Mouse (Mus musculus): ENCODE data around the gene Gm20219. TPM values are rescaled to one million over a fixed set of nuclear protein-coding genes. Genes with fewer than 3 reads are reported as not detected.

Gene Gm20219
- polyA plus RNA-seq, 1 experiment from 2014 or later = 1.2 TPM

DNA sequence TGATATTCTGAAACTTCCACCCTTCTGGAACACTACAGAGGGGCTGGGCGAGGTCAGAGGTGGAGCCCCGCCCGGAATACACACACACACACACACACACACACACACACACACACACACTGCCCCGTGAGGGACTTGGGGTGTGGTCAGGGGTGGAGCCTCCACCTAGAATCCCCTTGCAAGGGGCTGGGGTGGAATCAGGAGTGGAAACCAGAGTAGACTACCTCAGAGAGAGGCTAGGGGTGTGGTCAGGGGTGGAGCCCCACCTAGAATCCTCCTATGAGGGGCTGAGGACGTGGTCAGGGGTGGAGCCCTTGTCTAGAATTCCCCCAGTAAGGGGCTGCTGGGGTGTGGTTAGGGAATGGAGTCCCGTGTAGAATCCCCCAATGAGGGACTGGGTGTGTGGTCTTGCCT lies 13.6 kb downstream of the Gm20219 start:
- WGBS = 47% methylated on average over 6 of the region's 6 CpGs
- Histone ChIP-seq H3K36me3 (ENCODE audit: poor library complexity, severe bottlenecking) (no peaks in the 10 kb centered on the region), H3K27ac (0 out of 2 replicates have a peak overlapping the region, but pooled peaks have one; percentile 19), H3K4me2 (no peak overlapping the region), H3K4me3 (no peak overlapping the region), H3K4me1 (peaks cover 65% of the 10 kb centered on the region), H3K27me3 (no peaks in the 10 kb centered on the region), H3K9ac (no peak overlapping the region), H3K9me3 (replicated peaks) (no peaks in the 10 kb centered on the region)
- ATAC-seq = no peak

- peak overlapping the region; percentile 90 for H3K27ac ChIP-seq
- ATAC-seq = peak; percentile 42
- no peak overlapping the region for H3K9ac ChIP-seq
- H3K9me3 ChIP-seq (replicated peaks) = no peaks in the 10 kb centered on the region
- H3K4me3 ChIP-seq = no peak overlapping the region
- no peak overlapping the region for H3K4me2 ChIP-seq
- no peaks in the 10 kb centered on the region for H3K27me3 ChIP-seq
- H3K36me3 ChIP-seq (ENCODE audit: poor library complexity, severe bottlenecking) = no peaks in the 10 kb centered on the region
- peaks cover 57% of the 10 kb centered on the region for H3K4me1 ChIP-seq
- 8% methylated on average over 8 of the region's 8 CpGs for WGBS
Measured at GRCm38 (mm10) chr17:56537912-56538311, 16.3 kb downstream of the Gm20219 start.

DNA sequence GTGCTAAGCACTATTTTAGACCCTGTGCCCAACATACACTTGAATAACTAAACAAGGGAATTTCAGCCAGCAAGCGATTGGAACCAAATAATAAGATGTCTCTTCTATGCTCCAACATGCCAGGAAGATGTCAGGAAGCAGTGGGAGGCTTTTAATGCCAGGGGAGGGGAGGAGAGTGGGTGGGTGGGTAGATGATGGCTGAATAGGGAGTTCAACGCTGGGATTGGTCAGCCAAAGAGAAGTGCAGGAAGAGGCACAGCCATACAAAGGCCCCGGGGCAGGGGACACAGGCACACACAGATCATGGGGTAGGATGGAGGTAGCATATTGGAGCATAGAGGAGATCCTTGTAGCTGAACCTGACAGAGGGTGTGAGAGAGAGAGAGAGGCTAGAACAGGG lies 17.3 kb downstream of the Gm20219 start:
- peak; percentile 38 for ATAC-seq
- H3K27me3 ChIP-seq = no peaks in the 10 kb centered on the region
- no peak overlapping the region for H3K4me3 ChIP-seq
- WGBS = 36% methylated on average over 3 of the region's 3 CpGs
- H3K9ac ChIP-seq = no peak overlapping the region
- peak overlapping the region; percentile 90 for H3K27ac ChIP-seq
- H3K4me2 ChIP-seq = no peak overlapping the region
- peaks cover 49% of the 10 kb centered on the region for H3K4me1 ChIP-seq
- no peaks in the 10 kb centered on the region for H3K9me3 ChIP-seq (replicated peaks)
- H3K36me3 ChIP-seq (ENCODE audit: poor library complexity, severe bottlenecking) = no peaks in the 10 kb centered on the region

- peaks cover 49% of the 10 kb centered on the region for H3K4me1 ChIP-seq
- no peak overlapping the region for H3K4me3 ChIP-seq
- H3K4me2 ChIP-seq = no peak overlapping the region
- H3K9me3 ChIP-seq (replicated peaks) = no peaks in the 10 kb centered on the region
- ATAC-seq = peak; percentile 37
- H3K27me3 ChIP-seq = no peaks in the 10 kb centered on the region
- H3K9ac ChIP-seq = no peak overlapping the region
- H3K36me3 ChIP-seq (ENCODE audit: poor library complexity, severe bottlenecking) = no peaks in the 10 kb centered on the region
- 19% methylated on average over 14 of the region's 14 CpGs for WGBS
- peak overlapping the region; percentile 90 for H3K27ac ChIP-seq
Measured at GRCm38 (mm10) chr17:56536192-56536591, 18.0 kb downstream of the Gm20219 start.

GRCm38 (mm10) chr17:56524943-56525342 lies 29.2 kb downstream of the Gm20219 start:
- ATAC-seq = no peak
- WGBS = 85% methylated on average over 4 of the region's 4 CpGs
- H3K9ac ChIP-seq = no peak overlapping the region

GRCm38 (mm10) chr17:56522744-56523143 lies 31.4 kb downstream of the Gm20219 start:
- Histone ChIP-seq H3K27me3 (no peaks in the 10 kb centered on the region), H3K9ac (no peak overlapping the region), H3K36me3 (ENCODE audit: poor library complexity, severe bottlenecking) (no peaks in the 10 kb centered on the region), H3K4me1 (no peaks in the 10 kb centered on the region), H3K4me2 (no peak overlapping the region), H3K27ac (no peak overlapping the region), H3K9me3 (replicated peaks) (no peaks in the 10 kb centered on the region), H3K4me3 (no peak overlapping the region)
- ATAC-seq = no peak
- 67% methylated on average over 1 of the region's 1 CpGs for WGBS

More at GRCm38 (mm10) chr17:56524943-56525342, 29.2 kb downstream of the Gm20219 start:
- Histone ChIP-seq H3K4me1 (no peaks in the 10 kb centered on the region), H3K36me3 (ENCODE audit: poor library complexity, severe bottlenecking) (no peaks in the 10 kb centered on the region), H3K4me3 (no peak overlapping the region), H3K9me3 (replicated peaks) (no peaks in the 10 kb centered on the region), H3K27me3 (no peaks in the 10 kb centered on the region), H3K27ac (no peak overlapping the region), H3K4me2 (no peak overlapping the region)

DNA sequence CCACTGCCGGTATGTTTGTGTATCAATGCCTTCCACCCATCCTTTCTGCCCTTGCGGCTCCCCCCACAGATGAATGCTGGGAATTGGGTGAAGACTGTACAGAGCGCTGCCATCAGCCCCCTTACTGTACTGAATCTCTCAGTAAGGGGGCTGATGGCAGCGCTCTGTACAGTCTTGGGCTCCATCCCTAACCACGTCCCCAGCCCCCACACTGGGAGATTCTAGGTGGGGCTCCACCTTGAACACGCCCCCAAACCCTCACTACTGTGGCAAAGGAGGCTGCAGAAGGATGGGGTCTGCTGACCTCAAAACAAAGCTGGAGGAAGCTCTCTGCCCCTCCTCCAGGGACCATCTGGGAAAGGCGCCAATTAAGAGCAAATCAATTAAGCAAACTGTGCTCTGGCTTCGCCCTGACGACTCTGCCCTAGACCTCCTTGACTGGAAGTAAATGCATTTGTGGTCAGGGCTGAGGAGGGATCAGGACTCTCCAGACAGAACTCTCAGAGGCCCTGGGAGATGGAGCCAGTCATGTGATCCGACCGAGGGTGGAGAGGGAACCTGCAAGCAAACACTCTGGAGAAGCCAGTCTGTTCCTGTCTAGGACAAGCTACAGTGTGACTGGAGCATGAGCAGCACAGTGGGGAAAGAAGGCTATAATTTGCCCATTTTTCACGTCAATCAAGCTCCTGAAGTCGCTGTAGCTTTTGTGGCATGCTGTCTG lies 38.3 kb downstream of the Gm20219 start:
- Histone ChIP-seq H3K9ac (peak overlapping the region; percentile 54), H3K4me2 (peak overlapping the region; percentile 34), H3K27me3 (peaks cover 20% of the 10 kb centered on the region), H3K9me3 (replicated peaks) (peaks cover 3% of the 10 kb centered on the region; the same call in 1 of the 2 replicates), H3K4me3 (no peak overlapping the region; the same call in 1 of the 2 replicates), H3K4me1 (peaks cover 46% of the 10 kb centered on the region), H3K36me3 (ENCODE audit: poor library complexity, severe bottlenecking) (no peaks in the 10 kb centered on the region), H3K27ac (peak overlapping the region; percentile 94)
- ATAC-seq = peak; percentile 88
- 5% methylated on average over 13 of the region's 13 CpGs for WGBS

DNA sequence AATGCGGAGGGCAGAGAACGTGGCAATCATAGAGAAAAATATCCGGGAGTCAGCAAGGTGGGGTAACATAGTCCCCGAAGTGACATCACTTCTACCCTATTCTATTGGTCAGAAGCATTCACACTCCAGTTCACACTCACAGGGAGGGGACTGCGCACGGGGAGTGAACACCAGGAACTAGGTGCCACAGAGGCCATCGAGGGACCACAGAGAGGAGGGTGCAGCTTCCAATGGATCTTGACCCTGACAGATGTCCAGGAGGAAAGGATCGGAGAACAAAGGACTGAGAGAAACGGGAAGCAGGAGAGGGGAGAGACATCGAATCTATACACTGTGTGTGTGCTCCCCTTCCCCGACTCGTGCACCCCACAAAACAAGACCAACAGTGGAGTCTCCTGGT lies 39.3 kb downstream of the Gm20219 start:
- Histone ChIP-seq H3K27me3 (peaks cover 29% of the 10 kb centered on the region), H3K4me2 (peak overlapping the region; percentile 34; the same call in 1 of the 2 replicates), H3K9ac (peak overlapping the region; percentile 54), H3K4me3 (no peak overlapping the region), H3K9me3 (replicated peaks) (peaks cover 3% of the 10 kb centered on the region; the same call in 1 of the 2 replicates), H3K27ac (peak overlapping the region; percentile 94), H3K36me3 (ENCODE audit: poor library complexity, severe bottlenecking) (no peaks in the 10 kb centered on the region), H3K4me1 (peaks cover 55% of the 10 kb centered on the region)
- ATAC-seq = no peak
- WGBS = 41% methylated on average over 12 of the region's 12 CpGs

- H3K4me1 ChIP-seq = peaks cover 58% of the 10 kb centered on the region
- no peak overlapping the region for H3K4me2 ChIP-seq
- H3K9ac ChIP-seq = no peak overlapping the region
- peaks cover 29% of the 10 kb centered on the region for H3K27me3 ChIP-seq
- no peak for ATAC-seq
- H3K4me3 ChIP-seq = no peak overlapping the region
- H3K9me3 ChIP-seq (replicated peaks) = peaks cover 3% of the 10 kb centered on the region; the same call in 1 of the 2 replicates
- H3K36me3 ChIP-seq (ENCODE audit: poor library complexity, severe bottlenecking) = no peaks in the 10 kb centered on the region
- peak overlapping the region; percentile 94; the same call in 1 of the 2 replicates for H3K27ac ChIP-seq
Measured at GRCm38 (mm10) chr17:56514330-56514729, 39.9 kb downstream of the Gm20219 start.

DNA sequence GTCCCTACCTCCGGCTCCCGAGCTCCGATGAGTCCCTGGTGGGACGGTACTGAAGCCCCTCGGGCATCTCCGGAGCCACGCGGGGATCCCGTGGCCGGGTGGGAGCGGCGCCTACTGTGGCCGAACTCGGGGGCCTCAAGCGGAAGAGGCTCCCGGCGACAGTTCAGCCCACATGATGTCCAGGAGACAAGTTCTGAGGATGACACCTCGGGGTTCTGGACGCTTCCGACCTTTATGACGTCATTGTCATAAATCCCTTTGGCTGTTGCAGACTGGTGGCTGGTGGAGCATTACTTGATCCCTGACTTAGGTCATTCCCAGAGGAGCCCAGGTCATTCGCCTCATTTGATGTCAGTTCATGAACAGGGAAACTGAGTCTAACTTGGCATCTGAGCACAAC lies 41.9 kb downstream of the Gm20219 start, which contains the start of gene Znrf4:
TSS of gene Znrf4 (minus strand) at position 122 of the 400 bp plus-strand sequence.
- H3K4me3 ChIP-seq = peak within 1 kb of the TSS; percentile 24
- H3K27ac ChIP-seq = peak within 1 kb of the TSS; percentile 97
- ATAC-seq = no peak
- no peaks in the 10 kb centered on the region for H3K36me3 ChIP-seq (ENCODE audit: poor library complexity, severe bottlenecking)
- peaks cover 73% of the 10 kb centered on the region for H3K4me1 ChIP-seq
- 66% methylated on average over 22 of the region's 22 CpGs for WGBS
- peak within 1 kb of the TSS; percentile 52 for H3K9ac ChIP-seq
- peaks cover 29% of the 10 kb centered on the region for H3K27me3 ChIP-seq
- H3K9me3 ChIP-seq (replicated peaks) = peaks cover 3% of the 10 kb centered on the region; the same call in 1 of the 2 replicates
- peak within 1 kb of the TSS; percentile 51 for H3K4me2 ChIP-seq

GRCm38 (mm10) chr17:56511707-56512090 lies 42.5 kb downstream of the Gm20219 start:
- peaks cover 2% of the 10 kb centered on the region; the same call in 1 of the 2 replicates for H3K9me3 ChIP-seq (replicated peaks)
- H3K27ac ChIP-seq = peak overlapping the region; percentile 22; the same call in 1 of the 2 replicates
- peaks cover 76% of the 10 kb centered on the region for H3K4me1 ChIP-seq
- peak overlapping the region; percentile 24 for H3K4me3 ChIP-seq
- peak overlapping the region; percentile 51 for H3K4me2 ChIP-seq
- 24% methylated on average over 29 of the region's 29 CpGs for WGBS
- peaks cover 29% of the 10 kb centered on the region for H3K27me3 ChIP-seq
- ATAC-seq = no peak
- H3K36me3 ChIP-seq (ENCODE audit: poor library complexity, severe bottlenecking) = no peaks in the 10 kb centered on the region
- H3K9ac ChIP-seq = 0 out of 2 replicates have a peak overlapping the region, but pooled peaks have one; percentile 52

DNA sequence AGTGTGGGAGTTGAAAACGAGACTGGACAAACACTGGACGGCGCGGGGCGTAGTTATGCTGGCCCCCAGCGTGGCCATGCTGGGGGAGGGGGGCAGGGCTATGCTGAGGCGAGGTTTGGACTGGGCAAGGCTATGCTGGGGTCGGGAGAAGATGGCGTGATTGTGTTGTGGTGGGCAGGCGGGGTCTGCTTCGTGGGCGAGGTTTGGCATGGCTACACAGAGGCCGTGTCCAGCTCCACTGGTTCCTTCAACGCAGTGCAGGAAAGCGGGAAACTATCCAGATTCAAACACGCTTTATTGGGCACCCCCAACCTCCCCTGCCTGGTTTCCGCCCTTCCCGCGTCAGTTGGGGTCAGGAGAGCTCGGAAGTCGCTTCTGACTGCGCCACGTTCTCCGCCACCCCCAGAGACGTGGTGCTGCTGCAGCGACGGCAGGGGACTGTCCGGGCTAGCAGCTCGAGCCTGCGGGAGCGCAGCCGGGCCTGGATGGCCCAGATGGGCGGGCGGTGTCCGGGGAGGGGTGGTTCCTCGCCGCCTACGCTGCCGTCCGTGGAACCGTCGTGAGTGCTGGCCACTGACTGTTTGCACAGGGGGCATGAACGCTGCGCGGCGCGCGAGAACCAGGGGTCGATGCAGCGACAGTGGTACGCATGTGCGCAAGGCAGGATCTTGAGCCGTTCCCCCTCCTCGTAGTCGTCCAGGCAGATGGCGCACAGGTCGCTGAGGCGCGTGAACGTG lies 43.0 kb downstream of the Gm20219 start:
- H3K9me3 ChIP-seq (replicated peaks) = no peaks in the 10 kb centered on the region
- peak overlapping the region; percentile 97 for H3K27ac ChIP-seq
- H3K36me3 ChIP-seq (ENCODE audit: poor library complexity, severe bottlenecking) = no peaks in the 10 kb centered on the region
- peaks cover 29% of the 10 kb centered on the region for H3K27me3 ChIP-seq
- peak overlapping the region; percentile 24 for H3K4me3 ChIP-seq
- peak overlapping the region; percentile 52 for H3K9ac ChIP-seq
- ATAC-seq = no peak
- 11% methylated on average over 60 of the region's 60 CpGs for WGBS
- peak overlapping the region; percentile 51 for H3K4me2 ChIP-seq
- H3K4me1 ChIP-seq = peaks cover 75% of the 10 kb centered on the region
